ENCODE assay signal across 15 mouse cellular contexts in the genomic region with DNA sequence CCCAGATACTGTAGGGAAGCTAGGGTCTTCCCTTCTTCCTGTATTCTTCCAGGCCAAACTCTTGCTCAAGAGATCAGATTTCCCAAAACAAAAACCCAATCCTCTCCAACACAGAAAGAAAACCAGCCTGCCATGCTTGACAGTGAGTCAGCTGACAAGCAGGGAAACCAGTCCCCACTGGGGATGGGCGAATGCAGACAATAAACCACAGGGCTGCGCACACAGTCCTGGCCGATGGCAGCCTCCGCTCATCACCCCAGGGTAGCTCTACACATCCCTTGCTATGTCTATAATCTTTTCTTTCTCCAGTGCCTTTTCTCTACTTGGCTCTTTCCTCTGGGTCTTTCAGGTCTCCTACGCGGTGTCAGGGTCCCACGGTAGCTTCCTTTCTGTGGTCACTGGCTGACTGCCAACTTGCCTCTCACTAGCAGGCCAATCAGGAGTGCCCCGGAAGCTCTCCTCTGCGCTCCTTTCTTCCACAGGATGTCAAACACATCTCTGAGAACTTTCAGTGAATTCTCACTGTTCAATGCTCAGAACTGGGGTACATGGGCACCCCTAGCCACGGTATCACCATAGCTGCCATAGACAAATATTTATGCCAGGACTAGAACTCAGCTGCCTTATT. TPM values are rescaled to one million over a fixed set of nuclear protein-coding genes. Genes with fewer than 3 reads are reported as not detected.
A peak's percentile ranks its signal among the peaks of the same experiment; 100 is the strongest.
DNase-seq lines count a peak whose midpoint lies in the region; ATAC-seq lines count a peak whose summit lies in the region.
"Had no signal": no experiment of that assay in that cellular context is flagged by ENCODE, and none has a peak within 500 bp of the region (broad histone marks: within the 10 kb centered on the region; RNA-seq: fewer than 3 reads in every experiment).

No protein-coding gene starts in this region.

- no peak overlapping the region for H3K9ac ChIP-seq in kidney, embryonic 14.5 days (ENCODE audit: low read depth, low read length)
- H3K9ac ChIP-seq: midbrain, embryonic 13.5 days had no signal

- ATAC-seq in kidney, embryonic 14.5 days (ENCODE audit: low FRiP score, low TSS enrichment) = peak; percentile 43; the same call in 1 of the 2 replicates
- ATAC-seq in activated CD4-positive, CD25-positive, alpha-beta regulatory T cell, adult 4 months = peak; percentile 83
- ATAC-seq: intestine, postnatal 0 days; midbrain, embryonic 13.5 days had no signal

- H3K9me3 ChIP-seq in kidney, embryonic 14.5 days (ENCODE audit: control insufficient read depth, low read length) = no peaks in the 10 kb centered on the region

- WGBS in kidney, embryonic 14.5 days = 58% methylated on average over 10 of the region's 10 CpGs

- H3K4me1 ChIP-seq in kidney, embryonic 14.5 days (ENCODE audit: control insufficient read depth, insufficient read depth, low read length) = no peaks in the 10 kb centered on the region

- H3K27me3 ChIP-seq in kidney, embryonic 14.5 days (ENCODE audit: control insufficient read depth, insufficient read depth, low read length) = no peaks in the 10 kb centered on the region
- H3K27me3 ChIP-seq: midbrain, embryonic 13.5 days had no signal

- intact Hi-C loops in gastrocnemius, postnatal 36 days (cut with DNase I) = no loop called here

- no peaks in the 10 kb centered on the region for H3K36me3 ChIP-seq in kidney, embryonic 14.5 days (ENCODE audit: control insufficient read depth, insufficient read depth, low read length)
- H3K36me3 ChIP-seq: G1E; midbrain, embryonic 13.5 days had no signal

- H3K4me2 ChIP-seq in kidney, embryonic 14.5 days (replicated peaks; ENCODE audit: low read depth, low read length) = 0 out of 2 replicates have a peak overlapping the region, but pooled peaks have one; percentile 3
- H3K4me2 ChIP-seq: midbrain, embryonic 13.5 days had no signal

- no peak overlapping the region for H3K27ac ChIP-seq in kidney, embryonic 14.5 days (ENCODE audit: low read depth, low read length)
- H3K27ac ChIP-seq: heart, adult 2 months; midbrain, embryonic 13.5 days had no signal

- no peak for DNase-seq in kidney, adult 11 months
- peak; percentile 93 for DNase-seq in CD4-positive helper T cell, adult 2 months (ENCODE audit: low read depth, low spot score)
- peak; percentile 65 to 67 for DNase-seq in natural killer cell, adult 2 months (ENCODE audit: low spot score in 2 of 2)
- no peak for DNase-seq in gastrocnemius, postnatal 36 days
- no peak for DNase-seq in layer of hippocampus, postnatal 14 days (ENCODE audit: low spot score in 2 of 2)
- no peak for DNase-seq in cerebellum, adult 8-10 months
- DNase-seq: heart, adult 2 months; right cerebral cortex, adult 18-20 months had no signal

- no peak overlapping the region for H3K4me3 ChIP-seq in kidney, embryonic 14.5 days (ENCODE audit: low read length)
- H3K4me3 ChIP-seq: erythroblast, embryonic 14.5 days; heart, adult 2 months; midbrain, embryonic 13.5 days had no signal

RNA-seq across cellular contexts. Expression of a gene that starts 17.6 kb away (rescaled TPM):
- polyA plus RNA-seq in kidney, embryonic 14.5 days (2014; fragmentation: Nextera tagmentation; extraction: Ambion mirVana) = not detected in 2 replicates
- under 1 TPM in 1 of 2 experiments, not detected in 1; 0.29 TPM for polyA plus RNA-seq in activated CD4-positive, CD25-positive, alpha-beta regulatory T cell, adult 4 months (2017; shearing (Covaris generic))
- total RNA-seq in gastrocnemius, postnatal 36 days (2021) = not detected
- total RNA-seq in layer of hippocampus, postnatal 14 days (2021) = not detected
- total RNA-seq: heart, adult 2 months; left cerebral cortex, postnatal 36 days had no signal
- polyA plus RNA-seq: erythroblast, embryonic 14.5 days; G1E; heart, adult 2 months; intestine, postnatal 0 days; midbrain, embryonic 13.5 days had no signal

RNA-seq across cellular contexts. Expression of a gene that starts 17.7 kb away (rescaled TPM):
- 11.5 and 18.5 TPM in 2 replicates for polyA plus RNA-seq in kidney, embryonic 14.5 days (2014; fragmentation: Nextera tagmentation; extraction: Ambion mirVana)
- 10 to 100 TPM; 11.5 to 14.2 TPM for polyA plus RNA-seq in activated CD4-positive, CD25-positive, alpha-beta regulatory T cell, adult 4 months (2017; shearing (Covaris generic))
- 1 to 10 TPM; 7.3 to 9.1 TPM for total RNA-seq in gastrocnemius, postnatal 36 days (2021)
- total RNA-seq in layer of hippocampus, postnatal 14 days (2021) = 10 to 100 TPM; 43.7 to 44.9 TPM

RNA-seq across cellular contexts. Expression of a gene that starts 20.3 kb away (rescaled TPM):
- polyA plus RNA-seq in kidney, embryonic 14.5 days (2014; fragmentation: Nextera tagmentation; extraction: Ambion mirVana) = 0.42 and 0.76 TPM in 2 replicates
- polyA plus RNA-seq in activated CD4-positive, CD25-positive, alpha-beta regulatory T cell, adult 4 months (2017; shearing (Covaris generic)) = 1 to 10 TPM in 1 of 2 experiments, under 1 TPM in 1; 0.57 to 2.0 TPM
- not detected for total RNA-seq in gastrocnemius, postnatal 36 days (2021)
- not detected for total RNA-seq in layer of hippocampus, postnatal 14 days (2021)
- total RNA-seq: heart, adult 2 months; left cerebral cortex, postnatal 36 days had no signal
- polyA plus RNA-seq: erythroblast, embryonic 14.5 days; G1E; heart, adult 2 months; intestine, postnatal 0 days had no signal

RNA-seq across cellular contexts. Expression of a gene that starts 41.3 kb away (rescaled TPM):
- polyA plus RNA-seq in kidney, embryonic 14.5 days (2014; fragmentation: Nextera tagmentation; extraction: Ambion mirVana) = 12.6 and 15.6 TPM in 2 replicates
- polyA plus RNA-seq in activated CD4-positive, CD25-positive, alpha-beta regulatory T cell, adult 4 months (2017; shearing (Covaris generic)) = 100 to 1,000 TPM; 291 to 376 TPM
- 10 to 100 TPM; 13.6 to 16.3 TPM for total RNA-seq in gastrocnemius, postnatal 36 days (2021)
- 1 to 10 TPM; 3.1 to 6.0 TPM for total RNA-seq in layer of hippocampus, postnatal 14 days (2021)

Comparison
In these comparisons a context has a peak if more than half of its experiments do, and no peak if none do; other contexts are left out.
1. DNase-seq: peak in CD4-positive helper T cell, adult 2 months (single experiment) and natural killer cell, adult 2 months (2 of 2); none in kidney, adult 11 months (single experiment), gastrocnemius, postnatal 36 days (0 of 2), layer of hippocampus, postnatal 14 days (0 of 2) and cerebellum, adult 8-10 months (single experiment).
2. RNA of a gene that starts 17.7 kb away (total RNA-seq): 43.7 to 44.9 TPM in layer of hippocampus, postnatal 14 days; 7.3 to 9.1 TPM in gastrocnemius, postnatal 36 days; every median in the first group is over 4 times any median in the second.